Mouse (Mus musculus) T-helper 17 cell (primary cell): ENCODE data around the gene Trpv4.

ENCODE experiments used
- in situ Hi-C, 2 experiments: fragments of 300-600 bp; cut with MboI, MseI; formaldehyde crosslinking; loops; 1 replicate in 1 of 2; 2 replicates in 1 of 2; pipeline ENCODE4 v1.15.1; 2025; ENCODE audit warnings: high pct_unique_total_duplicates in 2 of 2

Gene Trpv4

GRCm38 (mm10) chr5:114667228-114667856 is 9.1 kb upstream of the Trpv4 start:
- in situ Hi-C loops = no loop called here

GRCm38 (mm10) chr5:114666659-114667058 is 8.4 kb upstream of the Trpv4 start:
- in situ Hi-C loops = no loop called here

- in situ Hi-C loops = no loop called here
These were observed 6.5 kb upstream of the Trpv4 start for GRCm38 (mm10) chr5:114664750-114665149.

GRCm38 (mm10) chr5:114664139-114664538 is 5.9 kb upstream of the Trpv4 start:
- in situ Hi-C loops = no loop called here

GRCm38 (mm10) chr5:114661029-114661428 is 2.8 kb upstream of the Trpv4 start:
- in situ Hi-C loops = no loop called here

DNA sequence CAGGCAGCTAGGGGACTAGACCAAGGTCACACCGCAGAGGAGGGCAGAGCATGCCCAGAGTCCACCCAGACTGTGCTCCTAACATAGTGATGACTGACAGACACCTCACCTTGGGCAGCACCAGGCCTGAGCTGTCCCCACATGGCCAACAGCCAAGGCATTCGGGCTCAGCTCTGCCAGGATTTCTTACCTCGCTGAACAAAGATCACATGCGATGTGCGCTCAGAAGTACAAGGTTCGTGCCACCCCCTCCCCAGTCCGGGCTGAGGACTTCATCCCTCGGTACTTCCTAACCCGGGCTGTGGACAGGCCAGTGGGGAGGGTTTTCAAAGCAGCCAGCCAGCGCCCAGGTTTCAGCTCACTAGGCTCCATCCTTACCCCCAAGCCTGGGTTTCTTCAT is 795 bp downstream of the Trpv4 start:
- in situ Hi-C loops = no loop called here

GRCm38 (mm10) chr5:114656305-114656704 is 1.9 kb downstream of the Trpv4 start:
- in situ Hi-C loops = no loop called here

GRCm38 (mm10) chr5:114655721-114656120 is 2.5 kb downstream of the Trpv4 start:
- in situ Hi-C loops = no loop called here

DNA sequence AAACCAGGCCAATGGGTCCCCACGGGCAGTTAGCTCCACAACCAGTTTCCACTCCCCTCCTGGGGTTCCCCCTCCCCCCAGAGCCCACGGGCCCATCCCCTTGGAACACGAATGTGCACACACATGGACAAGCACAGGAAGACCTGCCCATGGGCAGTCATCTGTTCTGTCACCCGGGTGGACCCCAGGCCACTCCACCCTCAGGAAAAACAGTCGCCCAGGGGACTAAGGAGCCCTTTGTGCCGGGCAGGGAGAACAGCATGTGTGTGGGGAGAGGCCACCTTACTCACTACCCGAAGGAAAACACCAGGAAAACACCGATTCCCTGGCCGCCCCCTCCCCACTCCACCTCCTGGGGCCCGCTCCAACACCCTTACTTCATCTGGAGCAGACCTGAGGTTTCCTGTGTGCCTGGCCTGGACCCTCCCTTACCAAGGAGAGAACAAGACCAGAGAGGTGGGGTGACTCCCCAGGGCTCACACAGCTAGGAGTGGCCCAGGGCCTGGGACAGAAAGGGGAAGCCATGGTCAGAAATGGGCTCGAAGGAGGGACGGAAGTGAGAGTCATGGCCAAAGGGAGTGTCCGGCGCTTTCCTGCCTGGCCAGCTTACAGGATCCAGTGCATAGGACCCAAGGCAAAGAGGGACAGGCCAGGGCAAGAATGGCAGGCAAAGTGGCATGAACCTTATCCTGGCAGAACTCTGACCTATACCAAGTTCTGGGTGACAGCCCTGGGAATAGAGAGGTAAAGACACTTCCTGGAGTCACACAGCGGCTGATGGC is 4.4 kb downstream of the Trpv4 start:
- in situ Hi-C loops = no loop called here

- in situ Hi-C loops = no loop called here
These were observed 6.8 kb downstream of the Trpv4 start for GRCm38 (mm10) chr5:114651449-114651848.

GRCm38 (mm10) chr5:114651002-114651401 is 7.2 kb downstream of the Trpv4 start:
- in situ Hi-C loops = no loop called here

- in situ Hi-C loops = no loop called here
These were observed 9.4 kb downstream of the Trpv4 start for GRCm38 (mm10) chr5:114648728-114649311.

- in situ Hi-C loops = no loop called here
These were observed 10.8 kb downstream of the Trpv4 start for GRCm38 (mm10) chr5:114647211-114647974.

- in situ Hi-C loops = no loop called here
These were observed 12.3 kb downstream of the Trpv4 start for GRCm38 (mm10) chr5:114645916-114646315.

- in situ Hi-C loops = no loop called here
These were observed 13.3 kb downstream of the Trpv4 start for GRCm38 (mm10) chr5:114644918-114645317.

DNA sequence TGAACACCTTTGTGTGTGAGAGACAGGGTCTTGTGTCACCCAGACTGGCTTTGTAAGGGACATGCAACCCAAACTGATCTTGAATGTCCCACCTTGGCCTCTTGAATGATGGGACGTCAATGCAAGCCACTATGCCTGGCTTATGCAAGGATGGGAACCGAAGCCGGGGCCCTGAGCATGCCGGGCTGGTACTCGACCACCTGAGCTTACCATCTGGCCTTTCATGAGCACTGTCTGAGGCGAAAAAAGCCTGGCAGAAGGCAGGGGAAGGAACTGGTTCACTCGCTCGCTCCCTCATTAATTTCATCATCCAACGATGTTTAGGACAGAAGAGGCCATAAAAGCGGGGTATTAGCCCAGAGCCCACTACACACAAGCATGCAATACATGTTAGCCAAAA is 17.4 kb downstream of the Trpv4 start:
- in situ Hi-C loops = no loop called here

DNA sequence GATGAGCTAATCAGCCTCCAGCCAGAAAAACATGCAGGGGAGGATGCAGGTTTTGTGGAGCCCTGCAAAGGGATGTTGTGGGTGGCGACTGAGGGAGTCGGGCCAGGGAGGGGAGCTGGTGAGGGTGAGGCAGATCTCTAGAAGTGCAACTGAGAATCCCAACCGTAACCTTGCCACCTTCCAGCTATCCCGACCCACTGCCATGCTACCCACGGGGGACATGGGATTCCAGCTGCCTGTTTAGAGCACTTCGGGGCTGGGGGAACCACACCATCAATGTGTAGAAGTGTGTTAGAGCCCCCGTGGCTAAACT is 18.6 kb downstream of the Trpv4 start:
- in situ Hi-C loops = no loop called here

GRCm38 (mm10) chr5:114638769-114639644 is 19.2 kb downstream of the Trpv4 start:
- in situ Hi-C loops = no loop called here

DNA sequence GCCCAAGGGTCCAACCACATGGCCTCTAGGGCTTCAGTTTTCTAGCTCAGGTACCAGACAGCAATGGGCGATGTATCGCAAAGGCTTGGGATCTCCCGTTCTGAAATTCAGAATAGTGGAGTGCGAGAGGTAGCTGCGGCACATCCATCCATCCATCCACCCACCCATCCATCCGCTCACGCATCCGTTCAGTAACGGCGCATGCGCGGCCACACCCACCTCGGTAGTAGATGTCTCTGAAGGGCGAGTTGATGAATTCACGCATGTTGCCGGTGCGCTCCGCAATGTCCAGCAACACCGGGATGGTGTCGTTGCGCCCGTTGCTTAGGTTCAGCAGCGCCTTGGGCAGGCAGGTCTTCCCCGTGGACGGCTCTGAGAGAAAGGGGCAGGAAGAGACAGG is 22.1 kb downstream of the Trpv4 start:
- in situ Hi-C loops = no loop called here

- in situ Hi-C loops = no loop called here
These were observed 26.9 kb downstream of the Trpv4 start for GRCm38 (mm10) chr5:114631336-114631735.

- in situ Hi-C loops = loop anchor here in 1 of 2 experiments (5.0 kb wide), 1 partner anchor 52 kb away; no protein-coding TSS in a partner anchor
These were observed 32.6 kb downstream of the Trpv4 start for GRCm38 (mm10) chr5:114625590-114625989.
